Mouse (Mus musculus) hindbrain, embryonic 11.5 days (tissue): ENCODE measurements around the gene Cript. TPM values are rescaled to one million over a fixed set of nuclear protein-coding genes. Genes with fewer than 3 reads are reported as not detected.
"Not testable (repeated sequence)": the region's sequence is repeated elsewhere in the genome, so short reads cannot be mapped to it uniquely, and the experiment has no call there.

Experiments
- ATAC-seq: fragments of 200-750 bp; cut with Nextera tagmentation; 2 replicates; pipeline ENCODE4 v1.8.0; 2017; ENCODE audit warnings: mild to moderate bottlenecking, moderate TSS enrichment, moderate library complexity; ENCODE audit not compliant: low FRiP score
- DNase-seq: peaks from one replicate; pipeline ENCODE4 v3.0.0-alpha.2; 2015; ENCODE audit warnings: low spot score
- H3K27ac ChIP-seq: fragments of 300-500 bp; sonication (generic); 2 replicates; pipeline ENCODE4 v1.5.1; 2014; ENCODE audit warnings: mild to moderate bottlenecking, low read depth, low read length
- H3K27me3 ChIP-seq: fragments of 300-500 bp; sonication (generic); 2 replicates; pipeline ENCODE4 v1.6.1; 2014; ENCODE audit warnings: mild to moderate bottlenecking, low read length, moderate library complexity, mixed read lengths; ENCODE audit not compliant: control insufficient read depth, insufficient read depth
- H3K36me3 ChIP-seq: fragments of 300-500 bp; sonication (generic); 2 replicates; pipeline ENCODE4 v1.6.1; 2014; ENCODE audit warnings: mild to moderate bottlenecking, low read length, moderate library complexity, mixed read lengths; ENCODE audit not compliant: control insufficient read depth, insufficient read depth
- H3K4me1 ChIP-seq: fragments of 300-500 bp; sonication (generic); replicated peaks from 2 replicates; pipeline ENCODE4 v1.6.1; 2014; ENCODE audit warnings: low read length, mixed read lengths; ENCODE audit not compliant: control insufficient read depth, insufficient read depth
- H3K4me2 ChIP-seq: fragments of 300-500 bp; sonication (generic); replicated peaks from 2 replicates; pipeline ENCODE4 v1.6.1; 2014; ENCODE audit warnings: mild to moderate bottlenecking, low read depth, low read length
- H3K4me3 ChIP-seq: fragments of 300-500 bp; sonication (generic); 2 replicates; pipeline ENCODE4 v1.5.1; 2014; ENCODE audit warnings: low read depth, low read length
- H3K9ac ChIP-seq: fragments of 300-500 bp; sonication (generic); 2 replicates; pipeline ENCODE4 v1.6.1; 2014; ENCODE audit warnings: low read depth, low read length
- H3K9me3 ChIP-seq: fragments of 300-500 bp; sonication (generic); 2 replicates; pipeline ENCODE4 v1.6.1; 2016; ENCODE audit warnings: low read length; ENCODE audit not compliant: control insufficient read depth
- WGBS: fragments of 180-500 bp; shearing (Covaris S2); extraction: QIAGEN DNeasy Blood & Tissue Kit; methylation state at CpG from one replicate; pipeline ENCODE4 v1.1.7; 2014; 5-methylcytosine and 5-hydroxymethylcytosine counted together
- polyA plus RNA-seq: library from polyadenylated mRNA; unstranded; fragments of >200 nt; fragmentation: Nextera tagmentation; extraction: Ambion mirVana; gene quantifications from 2 replicates; pipeline ENCODE4 v1.2.1, GENCODE M21; 2014

Gene Cript
- polyA plus RNA-seq, 1 experiment from 2014 or later: 226 TPM

GRCm38 (mm10) chr17:87055051-87055459, 29.7 kb downstream of the Cript start:
- Histone ChIP-seq H3K9me3 (no peaks in the 10 kb centered on the region), H3K4me2 (no peak overlapping the region), H3K27ac (no peak overlapping the region), H3K27me3 (no peaks in the 10 kb centered on the region), H3K4me3 (no peak overlapping the region), H3K4me1 (no peaks in the 10 kb centered on the region), H3K9ac (no peak overlapping the region), H3K36me3 (no peaks in the 10 kb centered on the region)
- no peak for DNase-seq
- ATAC-seq: no peak
- WGBS: 66% methylated on average over 5 of the region's 5 CpGs

DNA sequence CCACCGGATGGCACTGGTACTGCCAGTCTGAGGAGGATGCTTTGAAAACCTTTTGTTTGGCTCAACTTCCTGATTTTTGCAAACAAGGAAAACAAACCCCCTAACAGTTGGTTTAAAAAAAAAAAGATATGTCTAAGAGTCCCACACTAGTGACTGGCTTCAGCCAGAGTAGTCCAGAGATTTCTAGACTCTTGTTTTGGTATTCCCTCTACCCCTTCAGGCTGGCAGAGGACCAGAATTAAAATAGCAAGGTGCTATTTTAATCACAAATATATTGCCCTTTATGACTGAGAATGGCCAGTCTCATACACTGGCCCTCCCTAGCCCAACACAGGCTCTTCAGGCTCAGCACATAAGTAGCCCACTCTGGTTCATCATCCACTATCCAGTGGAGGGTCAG, 30.3 kb downstream of the Cript start:
- 83% methylated on average over 1 of the region's 1 CpGs for WGBS
- DNase-seq (no peak), ATAC-seq (no peak)
- H3K4me3 ChIP-seq: no peak overlapping the region
- no peak overlapping the region for H3K9ac ChIP-seq
- H3K4me1 ChIP-seq: no peaks in the 10 kb centered on the region
- H3K27me3 ChIP-seq: no peaks in the 10 kb centered on the region
- no peak overlapping the region for H3K4me2 ChIP-seq
- H3K27ac ChIP-seq: no peak overlapping the region
- no peaks in the 10 kb centered on the region for H3K9me3 ChIP-seq
- no peaks in the 10 kb centered on the region for H3K36me3 ChIP-seq

GRCm38 (mm10) chr17:87056761-87057160, 31.4 kb downstream of the Cript start:
- ATAC-seq (no peak), DNase-seq (no peak)
- Histone ChIP-seq H3K4me2 (no peak overlapping the region), H3K27me3 (no peaks in the 10 kb centered on the region), H3K36me3 (no peaks in the 10 kb centered on the region), H3K9ac (no peak overlapping the region), H3K9me3 (no peaks in the 10 kb centered on the region), H3K4me1 (no peaks in the 10 kb centered on the region), H3K27ac (no peak overlapping the region), H3K4me3 (no peak overlapping the region)
- 91% methylated on average over 7 of the region's 7 CpGs for WGBS

- ATAC-seq (no peak), DNase-seq (no peak)
- H3K9me3 ChIP-seq: no peaks in the 10 kb centered on the region
- no peak overlapping the region for H3K9ac ChIP-seq
- H3K27me3 ChIP-seq: no peaks in the 10 kb centered on the region
- H3K36me3 ChIP-seq: no peaks in the 10 kb centered on the region
- H3K27ac ChIP-seq: no peak overlapping the region
- 60% methylated on average over 8 of the region's 8 CpGs for WGBS
- H3K4me1 ChIP-seq: no peaks in the 10 kb centered on the region
- no peak overlapping the region for H3K4me2 ChIP-seq
- H3K4me3 ChIP-seq: no peak overlapping the region
These were observed 32.3 kb downstream of the Cript start for GRCm38 (mm10) chr17:87057486-87058266.

DNA sequence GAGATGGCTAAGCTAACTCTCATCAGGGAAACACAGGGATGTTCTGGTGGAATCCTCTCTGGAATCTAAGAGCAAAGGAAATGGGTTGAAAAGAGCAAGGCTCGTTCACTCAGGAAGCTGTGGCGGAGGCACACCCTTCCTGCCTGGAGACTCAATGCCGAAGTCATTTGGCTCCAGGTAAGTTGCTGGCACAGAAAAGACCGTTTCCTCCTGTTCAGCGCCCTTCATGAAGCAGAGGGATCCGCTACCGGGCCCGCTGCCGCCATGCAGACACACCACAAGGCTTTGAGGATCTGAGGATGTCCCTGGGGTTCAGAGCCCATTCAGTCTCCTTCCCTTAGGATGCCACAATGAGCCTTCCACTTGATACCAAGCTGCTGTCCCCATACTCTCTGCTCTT, 37.3 kb downstream of the Cript start:
- DNase-seq (no peak), ATAC-seq (no peak)
- 84% methylated on average over 9 of the region's 9 CpGs for WGBS
- H3K36me3 ChIP-seq: no peaks in the 10 kb centered on the region
- no peak overlapping the region for H3K4me2 ChIP-seq
- H3K9me3 ChIP-seq: no peaks in the 10 kb centered on the region
- no peak overlapping the region for H3K9ac ChIP-seq
- no peaks in the 10 kb centered on the region for H3K27me3 ChIP-seq
- no peaks in the 10 kb centered on the region for H3K4me1 ChIP-seq
- no peak overlapping the region for H3K4me3 ChIP-seq
- no peak overlapping the region for H3K27ac ChIP-seq

GRCm38 (mm10) chr17:87063461-87063860, 38.1 kb downstream of the Cript start:
- Histone ChIP-seq H3K4me1 (no peaks in the 10 kb centered on the region), H3K27ac (no peak overlapping the region), H3K4me3 (no peak overlapping the region), H3K9ac (no peak overlapping the region), H3K36me3 (no peaks in the 10 kb centered on the region), H3K4me2 (no peak overlapping the region), H3K27me3 (no peaks in the 10 kb centered on the region), H3K9me3 (no peaks in the 10 kb centered on the region)
- DNase-seq: no peak
- WGBS: 87% methylated on average over 7 of the region's 7 CpGs
- no peak for ATAC-seq

GRCm38 (mm10) chr17:87063969-87064368, 38.6 kb downstream of the Cript start:
- Histone ChIP-seq H3K9me3 (no peaks in the 10 kb centered on the region), H3K36me3 (no peaks in the 10 kb centered on the region), H3K27me3 (no peaks in the 10 kb centered on the region), H3K9ac (no peak overlapping the region), H3K4me3 (no peak overlapping the region), H3K27ac (no peak overlapping the region), H3K4me2 (no peak overlapping the region), H3K4me1 (no peaks in the 10 kb centered on the region)
- ATAC-seq: no peak
- WGBS: 83% methylated on average over 6 of the region's 6 CpGs
- no peak for DNase-seq

DNA sequence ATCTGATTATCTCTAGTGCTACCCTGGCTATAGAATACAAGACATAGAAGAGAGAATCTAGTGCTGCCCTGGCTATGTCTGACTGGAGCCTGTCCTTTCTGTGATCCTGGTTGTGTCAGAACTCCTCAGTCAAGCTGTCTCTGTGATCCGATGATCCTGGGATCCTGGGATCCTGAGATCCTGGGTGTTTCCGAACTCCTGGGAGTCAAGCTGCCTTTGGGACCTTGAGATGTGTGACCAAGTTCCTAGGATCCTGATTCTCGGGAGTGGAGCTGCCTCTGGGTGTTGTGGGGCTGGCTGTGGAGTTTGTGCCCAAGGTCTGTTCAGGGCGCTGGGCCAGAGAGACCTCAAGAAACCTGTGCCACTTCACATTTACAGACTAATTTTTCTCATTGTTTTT, 43.6 kb downstream of the Cript start:
- no peaks in the 10 kb centered on the region for H3K27me3 ChIP-seq
- H3K27ac ChIP-seq: no peak overlapping the region
- no peaks in the 10 kb centered on the region for H3K36me3 ChIP-seq
- DNase-seq: no peak
- H3K9me3 ChIP-seq: no peaks in the 10 kb centered on the region
- H3K4me1 ChIP-seq: no peaks in the 10 kb centered on the region
- H3K4me2 ChIP-seq: no peak overlapping the region
- WGBS: 88% methylated on average over 4 of the region's 4 CpGs
- ATAC-seq: no peak
- no peak overlapping the region for H3K9ac ChIP-seq
- no peak overlapping the region for H3K4me3 ChIP-seq

GRCm38 (mm10) chr17:87072183-87072582, 46.8 kb downstream of the Cript start:
- not testable (repeated sequence) for H3K27me3 ChIP-seq, H3K4me2 ChIP-seq, ATAC-seq, H3K9ac ChIP-seq, H3K4me3 ChIP-seq, H3K9me3 ChIP-seq, H3K4me1 ChIP-seq, H3K36me3 ChIP-seq, DNase-seq, H3K27ac ChIP-seq
- WGBS: 96% methylated on average over 1 of the region's 1 CpGs
